Mouse (Mus musculus) yolk sac, embryonic 10.5 days (tissue): ENCODE measurements around the gene Fam133b.
"Not testable (repeated sequence)": the region's sequence is repeated elsewhere in the genome, so short reads cannot be mapped to it uniquely, and the experiment has no call there.

ENCODE experiments used
- DNase-seq: peaks from one replicate; pipeline ENCODE4 v3.0.0-alpha.2; 2017; ENCODE audit warnings: low spot score

The Fam133b gene

DNA sequence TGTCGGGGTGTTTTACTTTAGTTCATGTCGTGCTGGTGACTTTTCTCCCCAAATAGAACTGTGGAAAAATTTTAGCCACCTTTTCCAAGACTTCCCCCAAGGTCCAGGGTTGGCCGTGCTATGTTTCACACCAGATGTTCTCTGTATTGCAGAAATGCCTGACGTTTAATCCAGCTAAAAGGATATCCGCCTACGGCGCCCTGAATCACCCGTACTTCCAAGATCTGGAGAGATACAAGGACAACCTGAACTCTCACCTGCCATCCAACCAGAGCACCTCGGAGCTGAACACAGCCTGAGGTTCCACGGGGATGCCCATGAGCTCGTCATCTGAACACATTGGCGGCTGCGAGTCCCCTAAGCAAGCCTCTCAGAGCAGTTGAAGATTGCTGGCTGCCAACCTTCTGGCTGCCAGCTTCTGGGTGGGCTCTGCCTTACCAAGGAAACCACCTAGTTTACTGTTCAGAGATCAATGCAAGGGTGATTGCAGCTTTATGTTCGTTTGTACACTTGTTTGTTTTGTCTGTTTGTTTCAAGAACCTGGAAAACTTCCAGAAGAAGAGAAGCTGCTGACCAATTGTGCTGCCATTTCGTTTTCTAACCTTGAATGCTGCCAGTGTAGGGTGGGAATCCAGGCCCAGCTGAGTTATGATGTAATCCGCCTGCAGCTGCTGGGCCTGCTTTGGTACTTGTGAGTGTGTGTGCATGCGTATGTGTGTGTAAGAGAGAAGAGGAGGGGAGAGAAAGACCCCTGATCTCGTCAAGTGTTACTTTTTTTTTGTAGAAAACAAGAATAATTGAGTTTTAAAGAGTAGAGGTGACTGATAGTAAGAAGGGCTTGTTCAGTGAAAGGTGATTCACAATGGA, 22.9 kb upstream of the Fam133b start:
- DNase-seq: no peak

GRCm38 (mm10) chr5:3521741-3522140, 21.9 kb upstream of the Fam133b start:
- DNase-seq: no peak

GRCm38 (mm10) chr5:3522826-3523225, 20.8 kb upstream of the Fam133b start:
- no peak for DNase-seq

GRCm38 (mm10) chr5:3527041-3527691, 16.5 kb upstream of the Fam133b start:
- DNase-seq: no peak

DNA sequence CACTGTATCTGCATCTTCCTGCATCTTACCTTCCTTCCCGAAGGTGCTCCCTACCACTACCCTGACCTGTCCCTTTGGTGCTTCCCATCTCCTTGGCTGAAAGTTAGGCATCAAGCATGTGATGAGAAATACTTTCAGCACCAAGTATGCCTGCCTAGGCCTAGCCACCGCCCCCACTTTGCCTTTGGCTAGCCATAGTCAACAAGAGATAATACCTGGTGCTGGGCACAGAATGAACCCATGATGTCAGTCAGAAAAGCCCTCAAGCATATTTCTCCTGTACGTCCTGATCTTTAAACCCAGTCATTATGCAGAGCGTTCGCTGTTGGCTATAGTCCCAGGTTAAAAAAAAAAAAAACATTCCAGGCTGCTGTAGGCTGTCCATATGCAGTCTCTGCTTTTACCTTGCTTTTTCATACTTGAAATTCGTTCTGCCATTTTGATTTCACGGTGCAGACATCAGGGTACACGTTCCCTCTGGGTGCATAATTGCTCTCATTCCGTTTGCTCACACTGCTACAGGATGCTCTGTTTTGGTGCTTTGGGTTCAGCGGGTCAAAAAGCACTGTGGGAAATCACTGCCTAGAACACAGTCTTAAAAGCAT, 13.9 kb upstream of the Fam133b start:
- DNase-seq: no peak

GRCm38 (mm10) chr5:3532048-3532447, 11.6 kb upstream of the Fam133b start:
- DNase-seq: not testable (repeated sequence)

DNA sequence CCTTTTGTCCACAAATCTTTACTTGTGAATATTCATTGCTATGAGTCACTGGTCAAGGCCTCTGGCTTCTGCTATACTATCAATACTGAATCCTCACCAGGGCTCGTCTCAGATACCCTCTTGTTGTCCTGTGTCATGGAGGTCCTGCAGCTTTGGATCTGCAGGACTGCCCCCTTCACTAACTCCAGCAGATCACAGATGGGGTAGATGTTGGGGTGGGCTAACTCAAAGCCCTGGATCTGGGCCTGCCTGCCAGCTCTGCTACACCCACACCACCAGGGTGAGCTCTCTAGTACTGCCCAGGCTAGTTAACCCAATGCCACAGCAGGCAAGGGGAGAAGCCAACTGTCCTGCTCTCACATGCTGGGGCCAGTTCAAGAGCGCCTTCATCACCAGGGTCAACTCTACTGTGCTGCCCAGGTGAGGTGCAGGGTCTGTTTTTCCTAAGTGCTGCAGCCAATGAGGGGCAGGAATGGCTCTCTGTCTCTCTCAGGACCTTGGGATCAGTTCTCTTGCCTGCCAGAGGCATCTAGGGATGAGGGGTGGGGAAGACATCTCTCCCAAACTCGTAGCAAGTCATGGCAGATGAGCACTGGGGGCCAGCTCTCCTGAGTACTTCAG, 6.9 kb upstream of the Fam133b start:
- DNase-seq: no peak

DNA sequence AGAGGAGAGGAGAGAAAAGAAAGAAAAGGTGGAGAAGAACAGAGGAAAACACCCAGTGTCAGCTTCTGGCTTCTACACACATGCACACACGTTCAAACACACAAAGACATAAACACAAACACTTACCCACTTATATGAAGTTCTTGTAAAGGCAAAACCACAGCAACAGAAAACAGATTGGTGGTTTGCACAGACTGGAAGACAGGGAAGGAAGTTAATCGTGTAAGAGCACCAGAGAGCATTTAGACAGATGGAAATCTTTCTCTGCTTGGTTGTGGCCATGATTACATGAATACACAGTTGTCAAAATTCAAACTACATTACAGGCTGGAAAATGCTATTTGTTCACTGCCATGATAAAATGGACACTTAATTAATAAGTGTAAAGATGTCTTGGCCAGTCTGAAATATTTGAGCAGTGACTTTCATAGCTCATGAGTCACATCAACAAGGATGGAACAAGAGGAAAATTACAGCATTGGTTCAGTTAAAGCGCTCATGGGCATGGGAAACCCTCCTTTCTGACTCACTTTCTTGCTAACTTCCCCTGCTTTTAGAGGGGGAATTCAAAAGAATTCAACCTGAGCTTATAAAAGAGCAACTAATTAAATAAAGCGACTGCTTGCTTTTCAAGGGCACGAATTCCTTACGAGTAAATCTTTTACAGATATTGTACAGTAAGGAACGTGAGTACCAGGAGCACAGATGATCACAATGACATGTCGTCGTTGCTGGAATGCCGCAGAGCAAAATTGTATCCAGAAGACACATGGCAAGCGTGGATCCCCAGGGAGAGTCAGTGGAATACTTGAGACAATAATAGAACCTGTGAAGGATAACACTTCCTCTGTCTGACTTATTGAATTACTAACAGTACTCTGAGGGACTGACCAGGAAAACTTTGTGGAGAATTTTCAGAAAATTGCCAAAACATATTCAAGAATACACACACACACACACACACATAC, 4.8 kb upstream of the Fam133b start:
- no peak for DNase-seq

- no peak for DNase-seq
Measured at GRCm38 (mm10) chr5:3541871-3542270, 1.8 kb upstream of the Fam133b start.

GRCm38 (mm10) chr5:3544480-3544769, 792 bp downstream of the Fam133b start:
- DNase-seq: no peak

DNA sequence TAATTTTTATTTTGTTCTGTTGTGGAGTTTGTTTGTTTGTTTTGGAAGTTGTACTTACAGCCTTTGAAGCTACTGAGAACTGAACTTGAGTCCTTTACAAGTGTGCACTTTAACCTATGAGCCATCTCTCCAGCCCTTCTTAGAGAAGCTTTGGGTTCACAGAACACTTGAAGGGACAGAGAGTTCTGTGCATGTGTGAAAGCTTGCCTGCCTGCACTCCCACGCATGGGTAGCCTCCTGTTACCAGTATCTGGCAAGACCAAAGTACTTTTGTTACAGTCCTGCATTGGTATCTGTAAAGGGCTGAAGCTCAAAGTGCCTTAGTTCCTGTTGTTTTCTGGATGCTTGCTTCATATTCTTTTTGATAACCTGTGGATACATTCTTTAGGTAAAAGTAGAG, 2.6 kb downstream of the Fam133b start:
- DNase-seq: no peak

GRCm38 (mm10) chr5:3551481-3551880, 7.8 kb downstream of the Fam133b start:
- DNase-seq: no peak

DNA sequence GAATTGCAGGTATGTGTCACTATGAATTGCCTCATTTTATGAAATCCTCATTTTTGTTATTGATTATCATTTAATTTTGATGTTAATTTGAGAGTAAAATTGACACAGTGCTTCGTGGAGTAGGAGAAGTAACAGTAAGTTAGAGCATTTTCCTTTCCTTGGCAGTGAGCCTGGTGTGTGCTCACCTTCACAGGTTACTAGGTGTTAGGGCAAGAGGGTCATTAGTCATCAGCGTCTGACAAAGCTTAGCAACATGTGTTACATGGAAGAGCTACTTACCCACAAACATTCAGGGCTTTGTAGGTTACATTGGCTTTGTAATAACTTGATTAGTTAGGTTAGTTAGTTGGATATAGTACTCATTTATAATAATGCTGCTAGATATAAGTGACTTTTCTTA, 10.6 kb downstream of the Fam133b start:
- no peak for DNase-seq

GRCm38 (mm10) chr5:3571266-3571665, 27.6 kb downstream of the Fam133b start, which contains the start of gene 1700109H08Rik:
Gene 1700109H08Rik, plus strand, starts transcription at chr5:3571566.
- DNase-seq: no peak

GRCm38 (mm10) chr5:3574825-3575224, 31.2 kb downstream of the Fam133b start:
- no peak for DNase-seq

GRCm38 (mm10) chr5:3577939-3578338, 34.3 kb downstream of the Fam133b start:
- no peak for DNase-seq

- no peak for DNase-seq
Measured at GRCm38 (mm10) chr5:3579066-3579465, 35.4 kb downstream of the Fam133b start.

- peak; percentile 96 for DNase-seq
Measured at GRCm38 (mm10) chr5:3595693-3596398, 52.2 kb downstream of the Fam133b start, which contains the start of gene Pex1. Gene Pex1, plus strand, starts transcription at chr5:3596066.

GRCm38 (mm10) chr5:3596399-3596766, 52.8 kb downstream of the Fam133b start, which contains the start of gene Rbm48:
Gene Rbm48, minus strand, starts transcription at chr5:3596585.
- DNase-seq: no peak

DNA sequence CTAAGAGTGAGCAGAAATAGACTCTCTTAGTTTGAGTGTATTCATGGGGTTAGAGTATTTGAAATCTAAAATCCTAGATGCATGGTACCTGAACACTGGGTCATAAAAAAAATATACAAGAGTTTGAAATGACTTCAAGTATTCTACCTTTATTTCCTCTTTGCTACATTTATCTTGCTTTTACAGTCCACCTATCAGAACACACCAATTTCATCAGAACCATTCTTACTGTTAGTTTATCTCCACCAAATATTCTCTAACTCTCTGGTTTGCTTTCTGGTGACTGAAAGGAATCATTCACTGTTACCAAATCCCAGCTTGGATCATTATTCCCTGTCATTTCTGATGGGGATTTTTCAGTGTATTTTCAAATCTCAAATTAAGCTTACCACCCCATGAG, 53.5 kb downstream of the Fam133b start:
- DNase-seq: no peak

DNA sequence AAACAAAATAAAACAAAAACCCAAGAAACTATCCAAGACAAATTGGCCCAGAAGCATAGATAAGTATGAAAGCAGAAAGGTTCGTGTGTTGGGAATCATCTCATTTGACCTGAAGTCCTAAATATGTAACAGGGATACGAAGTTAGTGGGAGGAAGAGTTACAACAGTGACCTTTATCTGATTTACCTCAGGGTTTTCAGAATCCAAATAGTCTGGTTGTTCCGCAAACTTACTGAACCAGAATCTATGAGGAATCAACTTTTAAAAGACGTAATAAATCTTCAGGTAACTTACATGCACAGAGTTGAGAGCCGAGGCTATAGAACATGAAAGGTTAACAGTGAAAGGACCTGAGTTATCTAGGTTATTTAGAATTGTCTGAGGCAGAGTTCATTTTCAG, 55.1 kb downstream of the Fam133b start:
- no peak for DNase-seq
